Mouse (Mus musculus) liver (tissue): ENCODE results near the gene Phf24.

Experiments used
- DNase-seq: peaks from one replicate; pipeline ENCODE4 v3.0.0-alpha.2; 2020; ENCODE audit warnings: mixed read lengths

The Phf24 gene

GRCm38 (mm10) chr4:42915311-42915710 lies 1.1 kb upstream of the Phf24 start:
- DNase-seq = no peak

DNA sequence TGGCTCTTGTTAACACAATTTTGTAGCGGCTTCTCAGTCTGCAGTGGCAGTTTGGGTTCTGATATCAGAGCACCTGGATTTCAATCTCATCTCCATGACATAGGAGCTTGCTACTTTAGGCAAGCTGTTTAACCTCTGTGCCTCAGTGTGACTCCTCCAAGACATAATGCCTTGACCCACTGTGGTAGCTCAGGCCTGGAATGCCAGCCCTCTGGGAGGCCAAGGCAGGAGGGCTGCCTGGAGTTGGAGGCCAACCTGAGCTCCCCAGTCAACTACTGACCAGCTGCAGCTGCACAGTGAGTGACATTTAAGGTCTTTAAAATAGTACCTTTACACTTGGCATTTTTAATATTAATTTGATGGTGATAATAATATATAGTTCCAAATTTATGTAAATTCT lies 494 bp upstream of the Phf24 start:
- DNase-seq = no peak

DNA sequence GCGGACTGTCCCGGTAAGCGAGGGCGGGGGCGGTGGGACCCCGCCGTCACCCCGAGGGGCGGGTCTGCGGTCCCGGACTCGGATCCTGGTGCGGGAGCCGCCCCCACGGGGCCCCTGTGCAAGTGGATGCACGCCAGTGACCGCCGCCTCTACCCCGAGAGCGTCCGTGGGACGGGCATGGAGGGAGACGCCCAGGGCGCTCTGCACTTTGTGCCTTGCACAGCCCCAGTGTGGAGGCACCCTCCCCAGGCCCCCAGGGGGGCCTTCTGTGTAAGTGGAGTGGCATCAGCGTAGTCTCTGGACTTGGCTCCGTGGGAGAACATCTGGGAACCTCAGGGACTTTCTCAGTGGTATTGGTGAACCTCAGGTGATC lies 928 bp downstream of the Phf24 start:
- DNase-seq = no peak

GRCm38 (mm10) chr4:42920726-42921125 lies 4.3 kb downstream of the Phf24 start:
- no peak for DNase-seq

- DNase-seq = no peak
These were observed 5.1 kb downstream of the Phf24 start for GRCm38 (mm10) chr4:42921536-42921935.

DNA sequence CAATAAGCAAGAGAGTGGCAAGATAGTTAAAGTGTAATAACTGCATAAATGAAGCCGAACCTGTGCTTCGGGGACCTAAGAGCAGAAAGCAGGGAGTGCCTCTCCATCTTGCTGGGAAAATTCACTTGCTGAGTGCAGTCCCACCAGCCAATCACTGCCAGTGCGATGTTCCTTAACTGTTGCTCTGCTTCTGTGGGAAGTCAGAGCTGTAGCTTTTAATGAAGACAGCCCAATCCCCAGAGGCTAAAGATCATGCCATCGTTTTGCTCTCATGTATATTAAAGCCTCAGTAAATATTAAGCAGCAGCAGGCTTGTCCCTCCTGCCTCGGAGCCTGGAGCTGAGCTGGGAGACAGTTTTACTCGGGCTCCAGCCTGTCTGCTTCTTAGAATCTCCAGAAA lies 5.6 kb downstream of the Phf24 start:
- DNase-seq = no peak

DNA sequence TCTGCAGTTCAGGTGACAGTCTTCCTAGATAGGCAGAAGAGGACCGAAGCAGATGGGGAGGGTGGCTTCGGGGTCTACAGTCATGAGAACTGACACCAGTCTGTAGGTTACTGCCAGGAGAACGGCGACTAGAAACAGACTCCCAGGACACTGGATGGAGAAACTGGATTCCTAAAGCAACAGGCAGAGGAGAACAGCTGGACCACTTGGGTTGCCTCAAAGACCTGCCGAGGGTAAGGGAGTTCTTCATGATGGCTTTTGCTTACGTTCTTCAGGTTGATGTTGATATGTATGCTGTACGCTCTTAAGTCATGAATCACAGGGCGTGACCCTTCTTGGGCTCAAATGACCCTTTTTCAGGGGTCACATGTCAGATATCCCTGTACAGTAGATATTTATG lies 6.0 kb downstream of the Phf24 start:
- DNase-seq = no peak

GRCm38 (mm10) chr4:42924095-42924710 lies 7.7 kb downstream of the Phf24 start:
- no peak for DNase-seq

DNA sequence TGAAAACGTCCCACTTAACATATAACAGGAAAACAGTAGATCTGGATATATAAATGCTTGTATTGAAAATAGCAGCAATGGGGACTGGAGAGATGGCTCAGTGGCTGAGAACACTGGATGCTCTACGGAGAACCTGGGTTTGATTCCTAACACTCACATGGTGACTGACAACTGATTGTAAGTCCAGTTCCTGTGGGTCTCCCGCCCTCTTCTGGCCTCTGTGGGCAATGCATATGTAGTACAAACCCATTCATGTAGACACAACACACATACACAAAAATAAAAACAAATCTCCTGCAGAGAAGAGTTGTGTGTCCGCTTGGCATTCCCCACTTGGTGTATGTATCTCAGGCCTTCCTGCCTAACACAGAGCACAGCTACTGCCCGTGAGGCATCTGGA lies 11.7 kb downstream of the Phf24 start:
- DNase-seq = peak; percentile 34

- DNase-seq = no peak
These were observed 12.5 kb downstream of the Phf24 start for GRCm38 (mm10) chr4:42928952-42929351.

DNA sequence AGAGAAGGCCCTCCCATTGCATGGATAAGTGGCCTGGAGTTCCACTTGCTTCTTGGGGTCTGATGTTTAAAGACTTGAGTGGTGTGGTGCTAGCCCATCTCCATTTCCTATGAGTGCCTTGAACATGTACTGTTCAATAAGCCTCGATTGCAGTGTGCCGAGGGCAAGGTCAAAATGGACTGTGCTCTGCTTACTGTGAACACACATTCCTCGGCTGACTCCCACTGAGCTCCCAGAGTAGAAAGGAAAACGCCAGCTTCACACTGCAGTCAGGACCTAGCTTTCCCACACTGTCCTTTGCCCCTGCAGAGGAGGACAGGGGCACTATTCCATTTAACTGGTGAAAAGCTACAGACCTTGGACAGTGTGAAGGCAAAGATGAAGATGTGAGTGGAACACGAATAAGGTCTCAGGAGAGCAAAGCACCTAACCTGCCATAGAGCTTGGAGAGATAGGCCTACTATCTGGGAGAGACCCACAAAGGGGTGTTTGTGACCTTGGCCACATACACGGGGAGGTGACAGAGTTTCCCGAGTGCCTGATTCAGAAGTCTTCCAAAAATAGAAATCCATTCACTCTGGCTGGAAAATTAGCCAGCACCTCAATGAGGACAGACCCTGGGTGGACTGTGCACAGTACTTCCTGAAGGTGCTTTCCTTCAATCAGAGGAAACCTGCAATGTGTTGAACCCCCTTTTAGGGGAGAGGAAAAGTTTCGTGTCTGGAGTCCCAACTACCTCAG lies 15.9 kb downstream of the Phf24 start:
- DNase-seq = no peak

DNA sequence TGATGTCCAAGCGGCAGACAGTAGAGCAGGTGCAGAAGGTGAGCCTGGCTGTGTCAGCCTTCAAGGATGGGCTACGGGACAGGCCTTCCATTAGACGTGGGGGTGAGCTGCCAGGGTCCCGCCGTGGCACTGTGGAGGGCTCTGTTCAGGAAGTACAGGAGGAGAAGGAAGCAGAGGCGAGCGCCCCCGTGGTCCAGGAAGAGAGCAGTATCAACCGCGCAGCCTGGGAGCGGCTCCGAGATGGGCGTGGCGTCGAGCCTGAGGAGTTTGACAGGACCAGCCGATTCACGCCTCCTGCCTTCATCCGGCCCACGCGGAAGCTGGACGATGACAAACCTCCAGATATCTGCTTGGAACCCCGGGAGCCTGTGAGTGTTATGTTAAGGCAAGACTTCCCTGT lies 17.2 kb downstream of the Phf24 start:
- peak; percentile 67 for DNase-seq

GRCm38 (mm10) chr4:42941396-42941795 lies 24.9 kb downstream of the Phf24 start:
- DNase-seq = no peak

GRCm38 (mm10) chr4:42943341-42943740 lies 26.9 kb downstream of the Phf24 start:
- DNase-seq = no peak

DNA sequence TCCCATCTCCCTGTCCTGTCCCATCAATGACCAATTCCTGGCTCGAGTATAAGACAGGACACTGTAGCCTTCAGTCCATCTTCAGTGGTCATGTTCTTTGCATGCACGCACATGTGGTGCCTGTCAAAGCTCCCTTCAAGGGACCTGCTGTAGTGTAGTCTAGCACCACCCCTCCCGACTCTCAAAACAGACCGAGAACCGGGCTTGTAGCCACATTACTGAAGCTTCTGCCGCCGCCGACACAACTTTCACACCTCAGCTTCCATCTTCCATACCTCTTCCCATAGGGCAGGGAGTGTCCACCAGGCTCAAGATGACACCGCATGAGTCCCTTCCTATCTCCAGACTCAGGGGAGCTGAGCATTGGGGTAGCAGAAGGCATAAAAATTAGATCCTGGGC lies 27.7 kb downstream of the Phf24 start:
- DNase-seq = no peak

GRCm38 (mm10) chr4:42945043-42945442 lies 28.6 kb downstream of the Phf24 start:
- peak; percentile 46 for DNase-seq

DNA sequence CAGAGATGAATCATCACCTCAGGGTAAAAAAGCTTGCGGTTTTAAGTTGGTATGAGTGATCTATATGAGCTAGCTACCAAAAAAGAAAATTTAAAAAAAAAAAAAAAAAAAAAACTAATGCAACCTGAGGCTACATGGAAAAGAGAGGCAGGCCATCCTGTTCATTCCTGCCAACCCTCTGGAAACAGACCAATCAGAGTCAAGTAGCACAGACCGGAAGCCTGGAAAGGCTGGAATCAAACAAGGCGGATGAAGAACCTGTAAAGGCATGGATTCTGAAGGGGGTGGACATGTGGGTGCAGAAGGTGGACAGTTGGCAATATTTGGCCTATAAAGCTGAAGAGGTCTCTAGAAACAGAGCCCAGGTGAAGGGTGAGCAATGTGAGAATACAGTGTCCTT lies 29.0 kb downstream of the Phf24 start:
- no peak for DNase-seq

- DNase-seq = peak; percentile 56
These were observed 29.5 kb downstream of the Phf24 start for GRCm38 (mm10) chr4:42945952-42946351.

DNA sequence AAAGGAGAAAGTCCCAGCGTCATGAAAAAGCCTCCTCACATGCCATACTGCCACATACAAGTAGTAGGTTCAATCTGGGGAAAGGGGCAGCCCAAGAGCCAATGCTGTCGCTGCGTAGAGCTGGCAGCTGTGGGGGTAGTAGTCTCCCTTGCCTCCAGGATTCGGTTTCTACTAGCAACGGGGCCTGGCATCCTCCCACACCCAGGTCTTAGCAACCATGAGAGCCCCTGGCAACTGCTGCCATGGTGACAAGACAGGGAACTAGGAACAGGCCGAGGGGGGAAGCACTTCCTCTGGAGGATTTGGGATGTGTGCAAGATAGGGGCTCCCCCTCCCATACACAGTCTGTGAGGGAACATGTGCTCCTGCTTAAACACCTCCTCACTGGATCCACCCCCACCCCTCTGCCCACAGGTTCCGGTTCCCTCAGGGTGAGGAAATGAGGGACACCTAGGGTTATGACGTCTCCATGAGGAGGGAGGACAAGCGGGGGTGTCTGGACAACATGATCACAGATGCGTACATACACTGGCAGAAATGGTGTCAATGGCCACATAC lies 30.4 kb downstream of the Phf24 start:
- no peak for DNase-seq

DNA sequence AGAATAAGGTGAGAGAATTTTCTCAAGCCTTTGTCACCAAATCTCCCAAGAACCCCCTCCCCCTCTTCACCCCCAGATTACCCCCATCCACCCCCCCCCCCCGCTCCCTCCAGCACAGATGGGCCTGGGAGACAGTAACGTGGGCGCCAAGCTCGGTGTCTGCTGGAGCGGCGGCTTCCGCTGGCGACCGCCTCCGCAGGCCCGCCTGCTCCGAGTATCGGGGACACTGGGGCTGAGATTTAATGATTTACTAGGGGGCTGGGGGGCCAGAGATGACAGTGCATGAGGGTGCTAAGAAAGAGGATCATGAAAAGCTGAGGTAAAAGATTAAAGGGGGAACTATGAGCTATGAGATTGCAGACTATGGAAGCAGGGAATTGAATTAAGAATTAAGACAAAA lies 32.1 kb downstream of the Phf24 start:
- DNase-seq = no peak

- no peak for DNase-seq
These were observed 32.7 kb downstream of the Phf24 start for GRCm38 (mm10) chr4:42949051-42949675.

- peak; percentile 86 for DNase-seq
These were observed 33.2 kb downstream of the Phf24 start, which contains the start of gene Dnajb5 for GRCm38 (mm10) chr4:42949676-42950051. Dnajb5 (plus strand) TSS chr4:42949814.

DNA sequence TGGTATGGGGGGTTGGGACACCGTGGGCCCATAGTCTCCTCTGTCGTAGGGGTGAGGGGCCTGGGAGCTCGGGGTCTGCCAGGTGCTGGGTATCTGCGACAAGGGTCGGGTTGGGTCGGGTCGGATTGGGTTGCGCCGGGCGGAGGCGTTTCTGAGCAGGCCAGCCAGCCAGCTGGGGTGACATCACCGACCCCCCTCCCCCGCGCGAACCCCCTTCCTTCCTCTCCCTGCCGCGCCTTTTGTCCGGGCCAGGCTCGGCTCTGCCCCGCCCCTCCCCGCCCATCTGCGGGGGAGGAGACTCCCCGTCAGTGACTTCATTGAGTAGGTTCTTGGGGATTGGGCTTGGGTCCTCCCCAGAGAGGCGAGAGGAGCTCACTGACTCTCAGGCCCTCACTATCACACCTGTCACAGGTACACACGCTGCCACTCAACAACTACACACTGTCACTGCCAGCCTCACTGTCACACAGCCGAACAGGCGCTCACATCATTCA lies 33.7 kb downstream of the Phf24 start:
- DNase-seq = peak; percentile 79
